Mouse (Mus musculus): ENCODE measurements at regions not wholly inside any gene's neighbourhood (a gene's known extent, or its start where the extent isn't known, plus 50 kb on each side); places are given as distances from the start of the nearest gene placed in this dataset.

DNA sequence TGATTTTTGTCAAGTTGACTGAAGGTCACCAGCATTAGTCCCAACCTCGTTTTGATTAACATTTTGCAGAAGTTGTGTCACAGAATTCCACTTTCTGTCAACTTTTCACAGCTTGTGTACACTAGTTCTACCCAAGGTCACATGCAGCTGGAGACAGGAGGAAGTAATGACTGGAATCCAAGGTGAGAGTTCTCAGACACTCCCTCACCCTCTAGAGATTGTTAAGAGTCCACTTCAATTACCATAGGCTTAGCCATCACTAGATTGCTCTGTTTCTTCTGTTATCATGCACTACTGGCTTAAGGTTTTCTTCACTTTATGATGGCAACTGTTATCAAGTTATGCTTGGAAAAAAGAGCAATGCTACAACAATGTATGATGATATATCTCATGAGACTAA, 379.0 kb downstream of the Samd5 start:
- in situ Hi-C loops (cut with MboI, MseI): no loop called here

DNA sequence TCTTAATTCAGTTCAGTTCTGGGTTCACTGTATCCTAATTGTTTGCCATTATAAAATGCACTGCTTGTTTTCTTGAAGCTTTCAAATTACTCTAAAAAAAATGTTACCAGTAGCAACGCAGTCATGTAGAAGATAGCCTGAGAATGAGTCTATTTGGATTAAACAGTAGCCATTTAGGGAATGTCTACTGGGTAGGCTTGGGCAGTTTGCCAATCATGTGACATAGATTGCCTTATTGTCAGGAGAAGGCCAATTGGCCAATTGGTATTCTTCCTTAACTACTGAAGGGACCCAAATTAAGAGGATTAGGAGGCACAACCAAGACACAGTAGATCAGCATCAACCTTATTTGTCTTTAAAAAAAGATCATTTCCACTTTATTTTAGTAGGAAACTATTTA, 379.7 kb downstream of the Samd5 start:
- in situ Hi-C loops (cut with MboI, MseI): no loop called here

DNA sequence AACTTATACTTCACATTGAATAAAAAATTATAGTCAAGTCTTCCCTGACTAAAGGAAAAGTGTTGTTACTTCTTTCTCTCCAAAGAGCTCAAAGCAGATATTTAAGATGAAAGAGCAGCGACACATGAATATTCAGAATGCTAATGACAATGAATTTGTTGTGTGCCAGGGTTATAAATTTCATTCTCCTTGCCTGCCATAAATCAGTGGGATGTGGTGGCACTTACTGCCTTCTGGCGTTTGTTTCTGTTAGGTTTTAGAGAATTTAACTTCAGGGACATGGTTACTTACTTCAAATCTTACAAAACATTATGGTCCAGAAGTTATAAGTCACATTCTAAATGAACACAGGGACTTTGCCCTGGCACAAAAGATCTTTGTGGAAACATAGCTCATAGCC, 380.4 kb downstream of the Samd5 start:
- in situ Hi-C loops (cut with MboI, MseI): no loop called here

DNA sequence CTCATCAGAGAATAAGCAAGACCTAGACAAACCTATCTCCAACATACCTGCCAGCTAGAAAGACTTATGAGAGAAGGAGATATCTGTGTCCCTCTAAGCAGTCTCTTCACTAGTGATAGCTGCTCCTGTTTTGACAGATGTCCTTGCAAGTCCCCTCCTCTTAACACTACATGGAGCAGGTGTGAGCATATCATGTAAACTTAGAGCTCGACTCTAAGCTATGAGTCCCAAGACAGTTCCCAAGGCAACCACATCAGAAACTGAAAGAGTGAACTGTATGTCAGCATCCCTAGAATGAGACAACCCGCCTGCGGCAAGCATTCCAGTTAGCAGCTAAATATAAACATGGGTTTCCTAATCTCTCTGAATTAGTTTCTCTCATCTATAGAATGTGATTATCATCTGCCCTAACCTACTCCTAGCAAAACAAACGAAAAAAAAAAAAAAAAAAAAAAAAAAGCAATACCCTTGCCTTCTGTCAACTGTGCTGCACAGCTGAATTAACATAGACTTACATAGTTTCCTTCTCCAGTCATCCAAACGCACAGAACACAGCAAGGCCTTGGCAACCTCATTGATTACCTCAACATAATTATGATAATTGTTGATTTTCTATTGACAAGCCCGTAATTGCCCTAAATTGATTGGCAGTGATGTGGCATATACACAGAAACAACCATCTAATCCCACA, 383.4 kb downstream of the Samd5 start:
- in situ Hi-C loops (cut with MboI, MseI): no loop called here

DNA sequence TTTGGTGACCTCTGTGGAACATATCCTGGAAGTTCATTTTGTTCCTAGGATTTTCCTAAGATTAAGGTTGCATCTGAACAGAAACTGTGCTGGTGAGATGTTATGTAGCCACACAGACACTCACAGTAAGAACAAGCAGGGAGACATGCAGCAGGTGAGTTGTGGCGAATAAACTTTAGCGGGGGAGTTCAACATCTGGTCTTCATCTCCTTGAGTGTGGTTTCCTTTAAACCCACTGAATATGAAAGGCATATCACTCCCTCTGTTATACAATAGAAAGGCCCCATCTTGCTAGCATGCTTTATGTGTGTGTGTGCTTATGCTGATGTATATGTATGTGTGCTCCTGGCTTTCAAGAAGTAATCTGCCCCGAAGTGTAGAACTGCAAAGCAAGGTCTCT, 387.1 kb upstream of the Sash1 start:
- in situ Hi-C loops (cut with MboI, MseI): no loop called here

DNA sequence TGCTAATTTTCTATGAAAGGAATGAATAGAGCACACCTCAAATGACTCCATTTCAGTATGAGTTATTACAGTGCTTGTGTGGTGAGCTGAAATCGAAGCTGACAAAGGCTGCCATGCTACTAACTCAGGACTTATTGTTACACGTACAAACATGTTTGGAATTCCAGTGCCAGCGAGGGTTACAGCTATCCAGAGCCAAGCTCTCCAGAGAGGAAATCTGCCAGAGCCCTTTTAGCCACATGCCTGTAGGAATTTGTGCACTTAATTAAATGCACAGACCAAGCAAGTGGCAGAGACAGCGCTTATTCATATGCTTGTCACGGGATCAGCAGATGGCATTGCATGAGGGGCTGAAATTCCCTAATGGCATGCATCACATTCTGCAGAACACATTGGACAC, 386.4 kb upstream of the Sash1 start:
- in situ Hi-C loops (cut with MboI, MseI): no loop called here

DNA sequence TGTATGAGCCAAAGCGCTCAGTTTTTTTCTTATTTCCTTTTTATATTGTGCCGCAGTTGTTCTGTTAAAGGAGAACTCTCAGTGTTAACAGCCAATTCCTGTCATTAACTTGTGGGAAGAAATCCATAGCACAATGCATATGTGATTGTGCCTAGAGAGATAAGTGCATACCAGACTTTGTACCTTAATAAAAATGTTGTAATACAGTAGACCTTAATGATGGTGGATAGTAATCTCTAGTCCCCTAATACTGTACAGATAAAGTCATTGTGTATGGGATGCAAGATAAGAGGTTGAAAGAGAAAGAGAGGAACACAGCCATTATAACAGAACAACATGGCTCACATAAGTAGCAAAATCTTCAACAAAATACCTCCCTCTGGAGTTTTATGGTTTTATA, 379.7 kb upstream of the Sash1 start:
- in situ Hi-C loops (cut with MboI, MseI): no loop called here

DNA sequence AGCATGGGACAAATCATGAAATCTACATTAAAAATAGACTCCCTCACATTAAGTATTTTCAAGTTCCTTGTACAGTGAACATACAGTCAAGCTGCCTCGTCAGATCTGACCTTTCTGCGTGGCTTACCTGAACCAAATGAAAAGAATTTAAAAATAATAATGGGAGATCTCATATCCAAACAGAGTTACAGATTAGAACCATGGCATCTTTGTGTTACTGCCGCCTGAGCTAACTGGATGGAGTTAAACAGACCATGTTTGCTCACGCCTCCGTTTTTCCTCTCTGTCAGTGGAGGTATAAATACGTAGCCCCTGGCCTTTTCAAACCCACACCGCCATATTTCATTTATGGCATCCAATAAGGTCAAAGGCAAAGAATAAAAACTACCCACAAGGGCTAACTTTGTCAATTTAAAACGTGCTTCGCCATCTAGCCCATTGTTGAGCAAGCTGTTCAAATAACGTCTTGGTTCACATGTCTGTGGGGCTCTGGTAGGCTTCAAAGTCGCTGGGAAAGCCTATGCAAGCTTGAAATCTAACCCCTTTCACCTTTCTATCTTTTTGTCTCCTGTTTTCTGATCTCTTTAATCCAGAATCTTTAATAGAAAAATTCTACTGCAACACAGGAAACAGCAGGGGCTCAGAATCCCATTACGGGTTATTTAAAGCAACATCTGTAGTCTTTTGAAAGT, 378.6 kb upstream of the Sash1 start:
- in situ Hi-C loops (cut with MboI, MseI): no loop called here

DNA sequence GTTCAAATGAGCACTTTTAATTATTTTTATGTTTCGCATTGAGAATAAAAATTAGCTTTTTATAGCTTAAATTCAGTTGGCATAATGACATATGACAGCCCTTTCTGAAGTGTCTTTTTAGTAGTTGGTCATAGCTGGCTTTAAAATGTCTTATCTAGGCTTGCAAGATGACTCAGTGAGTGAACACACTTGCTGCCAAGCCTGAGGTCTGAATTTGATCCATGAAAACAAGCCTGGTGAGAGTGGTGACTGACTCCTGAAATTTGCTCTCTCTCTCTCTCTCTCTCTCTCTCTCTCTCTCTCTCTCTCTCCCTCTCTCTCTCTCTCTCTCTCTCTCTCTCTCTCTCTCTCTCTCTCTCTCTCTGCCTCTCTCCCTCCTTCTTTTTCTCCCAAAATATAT, 372.8 kb upstream of the Sash1 start:
- in situ Hi-C loops (cut with MboI, MseI): no loop called here

DNA sequence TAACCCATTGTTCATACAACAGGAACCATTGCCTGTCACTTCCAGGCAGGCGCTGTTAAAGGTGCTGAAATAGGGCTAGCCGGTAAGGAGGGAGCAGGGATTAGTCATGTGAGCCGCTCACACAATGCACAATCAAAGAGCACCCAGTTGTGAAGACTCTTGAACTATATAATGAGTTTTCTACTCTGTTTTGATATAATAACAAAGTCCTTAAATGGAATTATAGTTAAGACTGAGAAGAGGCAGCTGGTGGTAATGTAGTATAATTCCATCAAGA, 367.0 kb upstream of the Sash1 start:
- in situ Hi-C loops (cut with MboI, MseI): no loop called here

DNA sequence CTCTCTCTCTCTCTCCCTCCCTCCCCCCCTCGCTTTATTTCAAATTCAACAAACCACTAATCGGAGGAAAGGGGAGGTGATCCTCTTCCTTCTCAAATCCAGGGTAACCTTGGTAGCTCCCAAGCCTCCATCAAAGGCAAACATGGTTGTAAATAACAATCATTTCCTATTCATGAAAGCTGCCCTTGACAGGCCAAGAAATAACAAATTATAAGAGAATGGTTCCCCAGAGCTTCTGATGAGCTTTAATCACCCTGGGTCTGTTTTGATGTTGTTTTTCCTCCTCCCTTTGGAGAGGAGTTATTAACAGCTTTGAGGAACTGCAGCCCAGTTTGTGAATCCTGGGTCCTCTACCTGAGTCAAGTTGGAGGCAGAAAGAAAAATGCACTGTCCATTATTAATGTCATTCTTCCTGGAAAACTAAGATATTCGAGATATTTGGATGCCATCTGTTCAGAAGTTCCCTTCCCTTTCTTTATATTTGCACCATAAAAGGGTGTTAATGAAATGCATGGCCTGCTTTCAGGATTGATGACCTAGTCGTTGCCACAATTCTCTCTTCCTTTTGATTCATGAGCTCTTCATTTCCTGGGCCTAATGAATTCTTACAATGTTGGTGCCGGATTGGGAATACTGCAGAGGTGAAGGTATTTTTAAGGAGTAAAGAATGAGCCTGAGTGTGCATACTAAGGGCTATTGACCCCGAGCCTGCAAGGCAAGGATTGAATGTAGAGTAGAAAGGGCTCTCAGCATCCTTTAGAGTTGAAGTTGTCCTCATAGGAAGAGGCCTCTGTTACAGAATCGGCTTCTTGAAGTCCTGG, 366.5 kb upstream of the Sash1 start:
- in situ Hi-C loops (cut with MboI, MseI): no loop called here

DNA sequence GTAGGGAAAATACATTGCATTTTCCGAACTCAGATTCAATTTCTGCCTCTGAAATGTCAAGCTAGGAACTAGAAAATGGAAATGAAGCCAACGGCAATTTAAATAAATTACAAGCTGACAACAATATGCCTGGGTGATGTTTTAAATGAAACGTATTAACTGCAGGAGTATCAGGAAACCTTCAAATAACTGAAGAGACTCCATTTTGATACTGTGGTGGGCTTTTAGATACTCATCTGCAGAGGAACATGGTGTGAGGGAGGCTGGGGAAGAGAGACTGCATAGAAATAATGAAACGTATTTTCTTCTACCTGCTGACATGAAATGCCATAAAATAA, 357.4 kb upstream of the Sash1 start:
- in situ Hi-C loops (cut with MboI, MseI): no loop called here

DNA sequence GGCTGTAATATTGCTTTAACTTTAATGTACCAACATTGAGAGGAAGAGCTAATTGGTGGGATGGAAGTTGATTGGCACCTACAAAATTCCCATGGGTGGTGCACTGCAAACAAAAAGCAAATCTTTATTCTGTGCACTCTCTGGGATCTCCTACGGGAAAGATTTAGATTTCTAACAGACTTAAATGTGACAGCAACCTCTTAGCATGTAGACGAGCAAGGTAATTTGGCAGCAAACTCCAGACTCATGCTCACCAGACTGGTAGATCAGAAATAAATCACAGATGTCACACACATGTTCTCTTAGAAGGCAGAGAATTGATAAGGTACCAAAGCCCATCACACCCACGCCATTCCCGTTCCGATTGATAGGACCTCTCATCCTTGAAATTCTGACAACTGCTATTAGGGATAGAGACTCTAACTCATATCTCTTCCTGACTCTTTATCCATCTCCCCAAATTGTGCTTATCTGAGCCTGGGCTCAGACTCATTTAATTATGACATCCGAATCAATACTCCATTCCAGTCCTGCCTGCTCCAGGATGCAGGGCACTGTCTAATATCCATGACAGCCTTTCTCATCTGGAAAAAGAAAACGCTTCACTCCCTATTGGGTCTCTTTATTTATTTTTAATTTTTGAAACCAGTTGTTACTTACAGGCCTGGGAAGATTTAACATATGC, 356.9 kb upstream of the Sash1 start:
- in situ Hi-C loops (cut with MboI, MseI): no loop called here

DNA sequence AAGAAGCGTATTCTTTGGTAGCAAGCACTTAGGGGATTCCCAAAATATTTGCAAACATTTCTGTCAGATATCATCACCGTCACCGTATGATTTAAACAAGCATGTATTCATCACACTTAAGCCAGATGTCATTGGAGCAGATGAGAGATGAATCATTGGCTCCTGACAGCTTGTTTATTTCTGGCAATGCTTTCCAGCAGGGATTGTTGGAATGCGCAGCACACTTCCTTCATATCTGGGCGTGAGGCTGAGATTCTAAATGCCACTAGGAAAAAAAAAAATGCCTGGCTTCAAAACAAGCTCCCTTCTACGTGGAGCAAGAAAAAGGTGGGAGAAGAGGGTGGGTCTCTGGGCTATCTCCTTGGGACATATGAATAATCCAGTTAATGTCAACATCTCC, 354.1 kb upstream of the Sash1 start:
- in situ Hi-C loops (cut with MboI, MseI): no loop called here

DNA sequence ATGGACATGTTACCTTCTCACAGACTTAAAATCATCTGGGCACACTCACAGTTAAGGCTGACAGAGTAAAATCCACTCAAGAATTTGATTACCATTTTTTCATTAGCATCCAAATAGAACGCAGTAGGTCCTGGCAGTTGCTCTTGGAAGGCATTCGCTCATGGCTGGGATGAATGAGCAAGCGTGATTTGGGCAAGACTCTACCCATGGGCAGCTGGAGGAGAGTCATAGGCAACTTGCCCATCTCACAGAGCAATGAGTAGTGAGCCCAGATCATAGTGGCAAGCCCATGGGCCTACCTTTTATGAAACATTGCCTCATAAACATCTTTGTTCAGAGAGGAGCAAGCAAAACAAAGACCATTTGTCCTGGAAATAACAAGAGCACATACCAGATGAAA, 345.9 kb upstream of the Sash1 start:
- in situ Hi-C loops (cut with MboI, MseI): no loop called here

DNA sequence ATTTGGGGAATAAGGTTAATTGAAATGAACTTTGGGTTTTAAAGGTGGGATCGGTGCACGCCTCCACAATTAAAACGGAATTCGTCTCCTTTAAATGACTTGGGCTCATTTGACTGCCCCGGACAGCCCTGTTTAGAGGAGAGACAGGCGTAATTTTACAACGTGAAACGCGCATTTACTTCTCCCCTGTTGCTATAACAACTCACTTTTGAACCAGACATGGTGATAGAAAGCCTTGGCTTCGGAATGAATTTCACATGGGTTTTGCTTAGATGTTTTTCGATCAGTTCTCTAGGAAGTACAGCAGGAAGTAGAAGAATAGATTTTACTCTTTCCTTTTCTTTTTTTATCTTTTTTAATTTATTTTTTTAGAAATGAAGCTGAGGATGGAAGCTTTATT, 343.2 kb upstream of the Sash1 start:
- in situ Hi-C loops (cut with MboI, MseI): no loop called here

DNA sequence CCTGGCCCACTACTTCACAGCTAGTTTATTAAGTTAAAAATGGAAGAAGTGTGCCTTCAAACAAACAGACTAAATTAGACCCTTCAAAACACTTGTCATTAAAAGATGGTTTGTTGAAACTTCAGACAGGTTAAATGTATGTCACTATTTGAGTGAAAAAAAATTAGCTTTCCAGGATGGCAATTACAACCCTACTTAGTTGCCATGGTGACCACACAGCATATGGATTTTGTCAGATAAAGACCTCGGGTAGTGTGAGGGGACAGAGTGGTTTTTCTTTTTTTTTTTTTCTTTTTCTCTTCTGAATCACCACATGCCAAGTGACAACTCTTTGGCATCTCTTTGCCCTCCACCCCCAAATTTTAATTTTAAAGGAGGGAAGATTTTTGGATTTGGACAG, 341.5 kb upstream of the Sash1 start:
- in situ Hi-C loops (cut with MboI, MseI): no loop called here

DNA sequence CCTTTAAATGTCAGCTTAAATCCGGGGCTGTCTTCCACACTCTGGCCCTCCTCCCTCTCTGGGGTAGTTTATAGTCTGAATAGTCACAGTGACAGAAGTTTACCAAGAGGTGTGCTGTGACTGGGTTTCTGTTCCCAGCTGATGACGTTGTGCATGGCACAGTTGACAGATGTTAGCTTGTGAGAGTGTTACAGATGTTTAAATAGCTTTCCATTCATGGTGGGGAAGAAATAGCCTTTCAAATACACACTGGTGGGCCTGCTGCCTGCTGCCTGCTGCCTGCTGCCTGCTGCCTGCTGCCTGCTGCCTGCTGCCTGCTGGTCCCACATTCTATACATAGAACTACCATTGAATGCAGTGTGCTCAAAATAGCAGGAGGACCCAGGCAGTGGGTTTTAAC, 324.8 kb upstream of the Sash1 start:
- in situ Hi-C loops (cut with MboI, MseI): no loop called here

DNA sequence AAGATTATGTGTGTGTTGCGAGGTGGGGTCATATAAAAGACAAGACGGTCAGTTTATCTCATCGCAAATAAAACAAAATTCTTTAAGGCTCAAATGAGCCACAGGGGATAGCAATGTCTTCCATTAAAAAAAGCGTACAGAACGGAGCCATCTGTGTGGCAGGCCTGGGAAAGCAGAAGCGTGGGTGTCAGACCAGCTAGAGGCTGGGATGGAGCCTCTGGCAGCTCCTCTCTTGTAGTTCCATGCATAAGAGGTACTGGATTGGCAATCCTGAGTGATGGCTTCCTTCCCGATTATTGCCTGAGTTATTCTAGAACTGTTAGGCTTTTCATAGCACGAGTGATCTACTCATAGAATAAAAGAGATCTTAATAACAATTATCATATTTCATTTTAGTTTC, 318.2 kb upstream of the Sash1 start:
- in situ Hi-C loops (cut with MboI, MseI): no loop called here

DNA sequence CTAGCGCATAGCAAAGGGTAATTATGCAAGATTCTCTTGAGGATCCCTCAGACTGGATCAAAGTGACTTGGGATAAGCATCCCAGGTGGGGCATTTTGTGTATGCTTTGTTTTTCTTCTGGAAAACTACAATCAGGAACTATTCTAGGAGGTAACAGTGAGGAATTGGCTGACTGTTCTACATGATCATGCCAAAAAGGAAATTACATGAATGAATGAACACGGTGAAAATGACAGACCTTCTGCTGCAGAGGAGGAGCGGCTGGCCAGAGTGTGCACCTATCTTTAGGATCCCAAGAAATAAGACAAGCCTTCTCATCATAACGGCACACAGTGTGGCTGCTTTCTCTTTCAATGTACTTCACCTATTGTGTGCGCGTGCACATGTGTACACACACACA, 317.5 kb upstream of the Sash1 start:
- in situ Hi-C loops (cut with MboI, MseI): no loop called here

DNA sequence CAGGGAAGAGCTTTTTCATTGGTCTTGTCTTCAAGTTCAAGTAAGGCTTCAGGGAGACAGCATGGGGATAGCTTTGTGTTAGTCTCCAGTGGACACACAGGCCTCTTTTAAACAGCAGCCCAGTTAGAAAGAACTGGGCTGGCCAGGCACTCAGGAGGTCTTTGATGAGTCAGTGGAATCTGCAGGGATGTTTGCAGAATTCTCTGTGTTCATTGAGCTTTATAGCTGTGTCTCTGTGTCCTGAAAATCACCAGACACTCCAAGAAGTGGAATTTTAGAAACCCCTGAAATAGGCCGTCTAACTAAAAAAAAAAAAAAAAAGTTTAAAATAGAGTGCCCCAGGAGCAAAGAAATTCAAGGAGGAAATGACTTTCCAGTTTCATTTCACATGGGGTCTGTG, 317.1 kb upstream of the Sash1 start:
- in situ Hi-C loops (cut with MboI, MseI): no loop called here

DNA sequence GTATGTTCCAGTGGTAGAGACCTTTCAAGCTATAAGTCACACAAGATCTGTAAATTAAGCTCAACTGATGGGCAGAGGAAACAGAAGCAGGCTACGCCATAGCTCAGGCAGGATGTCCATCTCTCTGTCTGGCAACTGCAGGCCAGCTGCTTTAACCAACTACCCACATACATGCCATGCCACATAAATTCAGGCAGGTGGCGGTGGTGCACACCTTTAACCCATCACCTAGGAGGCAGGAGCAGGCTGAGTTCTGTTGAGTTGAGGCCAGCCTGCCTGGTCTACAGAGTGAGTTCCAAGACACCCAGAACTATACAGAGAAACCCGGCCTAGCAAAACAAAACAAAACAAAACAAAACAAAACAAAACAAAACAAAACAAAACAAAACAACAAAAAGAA, 289.1 kb upstream of the Sash1 start:
- in situ Hi-C loops (cut with MboI, MseI): no loop called here

DNA sequence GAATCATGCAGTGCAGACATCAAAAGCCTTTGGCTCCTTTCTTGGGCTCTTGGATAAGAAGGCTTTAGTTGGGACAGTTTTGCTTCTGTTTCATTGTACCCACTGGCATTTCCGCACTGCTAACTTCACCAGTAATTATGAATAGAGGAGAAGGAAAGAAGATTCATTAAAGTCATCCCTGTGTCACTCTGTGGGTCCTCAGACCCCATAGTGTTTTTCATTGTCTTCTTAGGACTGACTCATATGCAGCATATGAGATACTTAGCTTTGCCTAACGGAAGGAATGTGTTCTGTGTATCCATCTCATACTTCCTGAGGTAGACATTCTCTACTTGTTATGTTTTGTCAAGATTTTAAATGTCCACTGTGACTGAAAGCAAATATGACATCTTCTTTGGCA, 287.6 kb upstream of the Sash1 start:
- in situ Hi-C loops (cut with MboI, MseI): no loop called here

All from T-helper 2 cell (primary cell).